Mouse (Mus musculus) forebrain, embryonic 16.5 days (tissue): ENCODE results near the gene Pkig. TPM values are rescaled to one million over a fixed set of nuclear protein-coding genes. Genes with fewer than 3 reads are reported as not detected.
A peak's percentile ranks its signal among the peaks of the same experiment; 100 is the strongest.

ENCODE experiments used
- ATAC-seq: fragments of 200-750 bp; cut with Nextera tagmentation; 2 replicates; pipeline ENCODE4 v1.8.0; 2017; ENCODE audit warnings: mild to moderate bottlenecking, moderate library complexity
- H3K27ac ChIP-seq: fragments of 300-500 bp; sonication (generic); 2 replicates; pipeline ENCODE4 v1.5.1; 2014; ENCODE audit warnings: low read length, control low read depth
- H3K27me3 ChIP-seq: fragments of 300-500 bp; sonication (generic); replicated peaks from 2 replicates; pipeline ENCODE4 v1.6.1; 2014; ENCODE audit warnings: low read length; ENCODE audit not compliant: control insufficient read depth, insufficient read depth
- H3K36me3 ChIP-seq: fragments of 300-500 bp; sonication (generic); 2 replicates; pipeline ENCODE4 v1.6.1; 2014; ENCODE audit not compliant: control insufficient read depth, insufficient read depth
- H3K4me1 ChIP-seq: fragments of 300-500 bp; sonication (generic); replicated peaks from 2 replicates; pipeline ENCODE4 v1.6.1; 2014; ENCODE audit warnings: low read length; ENCODE audit not compliant: control insufficient read depth, insufficient read depth
- H3K4me2 ChIP-seq: fragments of 300-500 bp; sonication (generic); 2 replicates; pipeline ENCODE4 v1.6.1; 2014; ENCODE audit warnings: mild to moderate bottlenecking, low read length, control low read depth
- H3K4me3 ChIP-seq: fragments of 300-500 bp; sonication (generic); replicated peaks from 2 replicates; pipeline ENCODE4 v1.5.1; 2014; ENCODE audit warnings: mild to moderate bottlenecking, low read length, control low read depth
- H3K9ac ChIP-seq: fragments of 300-500 bp; sonication (generic); replicated peaks from 2 replicates; pipeline ENCODE4 v1.6.1; 2014; ENCODE audit warnings: low read depth, low read length, control low read depth
- H3K9me3 ChIP-seq: fragments of 300-500 bp; sonication (generic); 2 replicates; pipeline ENCODE4 v1.6.1; 2016; ENCODE audit warnings: low read length; ENCODE audit not compliant: control insufficient read depth
- WGBS: fragments of 180-500 bp; shearing (Covaris S2); extraction: QIAGEN DNeasy Blood & Tissue Kit; methylation state at CpG from one replicate; pipeline ENCODE4 v1.1.7; 2014; 5-methylcytosine and 5-hydroxymethylcytosine counted together
- polyA plus RNA-seq: library from polyadenylated mRNA; unstranded; fragments of >200 nt; fragmentation: Nextera tagmentation; extraction: Ambion mirVana; gene quantifications from 2 replicates; pipeline ENCODE4 v1.2.1, GENCODE M21; 2015

Pkig gene
- polyA plus RNA-seq, 1 experiment from 2014 or later, result 153 TPM

- Histone ChIP-seq H3K9ac (no peak overlapping the region), H3K4me1 (no peaks in the 10 kb centered on the region), H3K9me3 (no peaks in the 10 kb centered on the region), H3K4me2 (no peak overlapping the region), H3K36me3 (no peaks in the 10 kb centered on the region), H3K27ac (no peak overlapping the region), H3K4me3 (no peak overlapping the region), H3K27me3 (no peaks in the 10 kb centered on the region)
- no peak for ATAC-seq
- 100% methylated on average over 1 of the region's 1 CpGs for WGBS
These were observed 8.9 kb downstream of the Pkig start for GRCm38 (mm10) chr2:163667045-163667444.

GRCm38 (mm10) chr2:163670872-163671594 lies 12.8 kb downstream of the Pkig start:
- Histone ChIP-seq H3K4me1 (peaks cover 6% of the 10 kb centered on the region; the same call in 1 of the 2 replicates), H3K4me3 (no peak overlapping the region), H3K4me2 (no peak overlapping the region), H3K27me3 (no peaks in the 10 kb centered on the region), H3K27ac (no peak overlapping the region), H3K9ac (no peak overlapping the region), H3K36me3 (no peaks in the 10 kb centered on the region), H3K9me3 (no peaks in the 10 kb centered on the region)
- WGBS, result 93% methylated on average over 11 of the region's 11 CpGs
- ATAC-seq, result no peak

- no peaks in the 10 kb centered on the region for H3K36me3 ChIP-seq
- peaks cover 6% of the 10 kb centered on the region; the same call in 1 of the 2 replicates for H3K4me1 ChIP-seq
- 73% methylated on average over 5 of the region's 5 CpGs for WGBS
- no peak overlapping the region; the same call in 1 of the 2 replicates for H3K9ac ChIP-seq
- H3K4me2 ChIP-seq, result no peak overlapping the region
- H3K9me3 ChIP-seq, result no peaks in the 10 kb centered on the region
- ATAC-seq, result no peak
- no peak overlapping the region for H3K4me3 ChIP-seq
- H3K27me3 ChIP-seq, result no peaks in the 10 kb centered on the region
- no peak overlapping the region for H3K27ac ChIP-seq
These were observed 16.2 kb downstream of the Pkig start for GRCm38 (mm10) chr2:163674397-163674796.

GRCm38 (mm10) chr2:163675144-163675619 lies 17.0 kb downstream of the Pkig start:
- peaks cover 6% of the 10 kb centered on the region; the same call in 1 of the 2 replicates for H3K4me1 ChIP-seq
- H3K9ac ChIP-seq, result no peak overlapping the region
- H3K4me3 ChIP-seq, result no peak overlapping the region
- no peak for ATAC-seq
- H3K27me3 ChIP-seq, result no peaks in the 10 kb centered on the region
- H3K36me3 ChIP-seq, result no peaks in the 10 kb centered on the region
- no peaks in the 10 kb centered on the region for H3K9me3 ChIP-seq
- no peak overlapping the region for H3K4me2 ChIP-seq
- no peak overlapping the region for H3K27ac ChIP-seq
- WGBS, result 40% methylated on average over 5 of the region's 5 CpGs

- Histone ChIP-seq H3K9me3 (no peaks in the 10 kb centered on the region), H3K4me1 (peaks cover 6% of the 10 kb centered on the region; the same call in 1 of the 2 replicates), H3K27ac (no peak overlapping the region), H3K9ac (no peak overlapping the region), H3K36me3 (no peaks in the 10 kb centered on the region), H3K27me3 (no peaks in the 10 kb centered on the region), H3K4me3 (no peak overlapping the region), H3K4me2 (no peak overlapping the region)
- 73% methylated on average over 6 of the region's 6 CpGs for WGBS
- ATAC-seq, result no peak
These were observed 17.5 kb downstream of the Pkig start for GRCm38 (mm10) chr2:163675662-163676061.

- no peak for ATAC-seq
- no peaks in the 10 kb centered on the region for H3K36me3 ChIP-seq
- H3K27ac ChIP-seq, result no peak overlapping the region
- peaks cover 6% of the 10 kb centered on the region; the same call in 1 of the 2 replicates for H3K4me1 ChIP-seq
- no peaks in the 10 kb centered on the region for H3K9me3 ChIP-seq
- H3K9ac ChIP-seq, result no peak overlapping the region
- no peaks in the 10 kb centered on the region for H3K27me3 ChIP-seq
- WGBS, result 98% methylated on average over 4 of the region's 4 CpGs
- no peak overlapping the region for H3K4me3 ChIP-seq
- H3K4me2 ChIP-seq, result no peak overlapping the region
These were observed 18.1 kb downstream of the Pkig start for GRCm38 (mm10) chr2:163676321-163676720.

- Histone ChIP-seq H3K4me3 (no peak overlapping the region), H3K9ac (no peak overlapping the region), H3K27me3 (no peaks in the 10 kb centered on the region), H3K27ac (no peak overlapping the region), H3K9me3 (no peaks in the 10 kb centered on the region), H3K4me1 (peaks cover 6% of the 10 kb centered on the region; the same call in 1 of the 2 replicates), H3K4me2 (no peak overlapping the region), H3K36me3 (no peaks in the 10 kb centered on the region)
- ATAC-seq, result no peak
- 95% methylated on average over 3 of the region's 3 CpGs for WGBS
These were observed 18.6 kb downstream of the Pkig start for GRCm38 (mm10) chr2:163676745-163677144.

GRCm38 (mm10) chr2:163682344-163682743 lies 24.2 kb downstream of the Pkig start:
- Histone ChIP-seq H3K27me3 (no peaks in the 10 kb centered on the region), H3K36me3 (no peaks in the 10 kb centered on the region), H3K9me3 (no peaks in the 10 kb centered on the region), H3K4me1 (peaks cover 10% of the 10 kb centered on the region), H3K4me2 (no peak overlapping the region), H3K27ac (no peak overlapping the region), H3K4me3 (no peak overlapping the region), H3K9ac (no peak overlapping the region)
- 88% methylated on average over 2 of the region's 2 CpGs for WGBS
- ATAC-seq, result no peak

GRCm38 (mm10) chr2:163685287-163685686 lies 27.1 kb downstream of the Pkig start:
- no peak overlapping the region for H3K9ac ChIP-seq
- H3K27ac ChIP-seq, result peak overlapping the region; percentile 37; the same call in 1 of the 2 replicates
- no peak for ATAC-seq
- 50% methylated on average over 4 of the region's 4 CpGs for WGBS
- no peaks in the 10 kb centered on the region for H3K27me3 ChIP-seq
- no peak overlapping the region for H3K4me3 ChIP-seq
- no peaks in the 10 kb centered on the region for H3K36me3 ChIP-seq
- peaks cover 13% of the 10 kb centered on the region for H3K4me1 ChIP-seq
- H3K9me3 ChIP-seq, result no peaks in the 10 kb centered on the region
- no peak overlapping the region for H3K4me2 ChIP-seq
